ENCODE assay signal across 7 mouse cellular contexts in genomic region chr1:166378431-166379012, GRCm38 (mm10). TPM values are rescaled to one million over a fixed set of nuclear protein-coding genes. Genes with fewer than 3 reads are reported as not detected.
DNase-seq lines count a peak whose midpoint lies in the region; ATAC-seq and TF ChIP-seq lines count a peak whose summit lies in the region.

No protein-coding gene starts in this region.

- TF ChIP-seq CTCF in small intestine, adult 2 months (IDR thresholded peaks at IDR 0.05; ENCODE audit: extremely low read depth, insufficient read length, insufficient replicate concordance, low read depth, low read length): no peak

- intact Hi-C loops in left cerebral cortex, postnatal 14 days (cut with DNase I): no loop called here

- H3K4me3 ChIP-seq in lung, embryonic 16.5 days (ENCODE audit: low read length): peak overlapping the region; percentile 96
- H3K4me3 ChIP-seq in limb, embryonic 10.5 days: peak overlapping the region; percentile 99
- H3K4me3 ChIP-seq in small intestine, adult 2 months (ENCODE audit: low read depth, low read length): peak overlapping the region; percentile 79

- H3K4me2 ChIP-seq in lung, embryonic 16.5 days (ENCODE audit: low read depth, low read length): peak overlapping the region; percentile 70

- H3K36me3 ChIP-seq in lung, embryonic 16.5 days (ENCODE audit: control insufficient read depth, insufficient read depth, low read length): peaks cover 5% of the 10 kb centered on the region; the same call in 1 of the 2 replicates
- peaks cover 21% of the 10 kb centered on the region for H3K36me3 ChIP-seq in limb, embryonic 10.5 days
- peaks cover 10% of the 10 kb centered on the region for H3K36me3 ChIP-seq in small intestine, adult 2 months (ENCODE audit: control insufficient read depth, insufficient read depth, low read length)

- H3K27me3 ChIP-seq in lung, embryonic 16.5 days (ENCODE audit: control insufficient read depth, insufficient read depth, low read depth, low read length): no peaks in the 10 kb centered on the region
- no peaks in the 10 kb centered on the region for H3K27me3 ChIP-seq in limb, embryonic 10.5 days (ENCODE audit: low read depth, poor library complexity, severe bottlenecking)
- no peaks in the 10 kb centered on the region for H3K27me3 ChIP-seq in small intestine, adult 2 months (ENCODE audit: control insufficient read depth, insufficient read depth, low read length)

- peak; percentile 3; the same call in 1 of the 2 replicates for ATAC-seq in lung, embryonic 16.5 days (ENCODE audit: low read depth)

- DNase-seq in lung, postnatal 4 days: no peak
- peak; percentile 89 for DNase-seq in fat pad, adult 2 months (ENCODE audit: extremely low read depth, low read depth, low spot score)
- DNase-seq in limb, embryonic 10.5 days (ENCODE audit: low spot score): no peak
- DNase-seq in left cerebral cortex, postnatal 14 days (ENCODE audit: low spot score in 2 of 2): no peak
- DNase-seq in c-Kit-positive CD71-positive TER-119-positive erythroid progenitor cells, embryonic 14.5 days (ENCODE audit: low spot score): no peak

- TF ChIP-seq POLR2A in small intestine, adult 2 months (IDR thresholded peaks at IDR 0.05; ENCODE audit: low read depth, low read length): no peak

- H3K4me1 ChIP-seq in lung, embryonic 16.5 days (replicated peaks; ENCODE audit: control insufficient read depth, insufficient read depth, low read length): peaks cover 12% of the 10 kb centered on the region
- peaks cover 29% of the 10 kb centered on the region for H3K4me1 ChIP-seq in limb, embryonic 10.5 days
- H3K4me1 ChIP-seq in small intestine, adult 2 months (ENCODE audit: control insufficient read depth, insufficient read depth, insufficient read length, low read length): peaks cover 2% of the 10 kb centered on the region; the same call in 1 of the 2 replicates

- H3K9me3 ChIP-seq in lung, embryonic 16.5 days (ENCODE audit: control insufficient read depth, low read length): no peaks in the 10 kb centered on the region
- H3K9me3 ChIP-seq in limb, embryonic 10.5 days (replicated peaks): no peaks in the 10 kb centered on the region

- H3K9ac ChIP-seq in lung, embryonic 16.5 days (ENCODE audit: low read length): peak overlapping the region; percentile 72

- 4% methylated on average over 18 of the region's 21 CpGs for WGBS in lung, embryonic 16.5 days
- WGBS in limb, embryonic 10.5 days: 7% methylated on average over 21 of the region's 21 CpGs
- 4% methylated on average over 21 of the region's 21 CpGs for WGBS in small intestine, adult 2 months

- H3K27ac ChIP-seq in lung, embryonic 16.5 days (ENCODE audit: low read length): peak overlapping the region; percentile 82
- H3K27ac ChIP-seq in limb, embryonic 10.5 days: peak overlapping the region; percentile 98
- peak overlapping the region; percentile 53 for H3K27ac ChIP-seq in small intestine, adult 2 months (ENCODE audit: insufficient read depth, low read depth, low read length)

RNA-seq across cellular contexts. Expression of gene Tada1, which starts 0.4 kb away (rescaled TPM):
- polyA plus RNA-seq in lung, embryonic 16.5 days (2015; fragmentation: Nextera tagmentation; extraction: Ambion mirVana): 57.1 and 61.4 TPM in 2 replicates
- 66.6 and 69.8 TPM in 2 replicates for polyA plus RNA-seq in limb, embryonic 10.5 days (2016; fragmentation: Nextera tagmentation; extraction: Ambion mirVana)
- 3.9 and 7.4 TPM in 2 replicates for polyA plus RNA-seq in small intestine, adult 2 months (2012; rRNA removed)
- total RNA-seq in left cerebral cortex, postnatal 14 days (2021): 10 to 100 TPM; 26.7 to 31.1 TPM

RNA-seq across cellular contexts. Expression of gene Pogk, which starts 31.1 kb away (rescaled TPM):
- polyA plus RNA-seq in lung, embryonic 16.5 days (2015; fragmentation: Nextera tagmentation; extraction: Ambion mirVana): 9.8 and 10.4 TPM in 2 replicates
- polyA plus RNA-seq in limb, embryonic 10.5 days (2016; fragmentation: Nextera tagmentation; extraction: Ambion mirVana): 17.5 and 24.6 TPM in 2 replicates
- polyA plus RNA-seq in small intestine, adult 2 months (2012; rRNA removed): 1.4 and 1.7 TPM in 2 replicates
- total RNA-seq in left cerebral cortex, postnatal 14 days (2021): 10 to 100 TPM; 31.5 to 31.9 TPM
